Mouse (Mus musculus) liver, embryonic 14.5 days (tissue): ENCODE measurements around the gene Adgrf5.

Experiments used
- CTCF ChIP-seq: IDR thresholded peaks from 2 replicates; pipeline ENCODE4 v1.5.1; 2016; ENCODE audit warnings: antibody characterized with exemption, low read depth, control low read depth
- EP300 ChIP-seq: IDR thresholded peaks from 2 replicates; pipeline ENCODE4 v1.6.1; 2016; ENCODE audit warnings: antibody characterized with exemption, low read depth

GRCm38 (mm10) chr17:43386331-43386730 lies 26.1 kb downstream of the Adgrf5 start:
- TF ChIP-seq CTCF: no peak
- TF ChIP-seq EP300: no peak
